Mouse (Mus musculus): ENCODE results near the gene Gm15517.
"Not testable (repeated sequence)": the region's sequence is repeated elsewhere in the genome, so short reads cannot be mapped to it uniquely, and the experiment has no call there.

Gm15517 gene

GRCm38 (mm10) chr7:44261147-44261546 is at the start of gene Gm15517:
Gm15517 (plus strand) TSS chr7:44261447.
- DNase-seq (ENCODE audit: low spot score in 2 of 2) = no peak

- DNase-seq (ENCODE audit: low spot score in 2 of 2) = no peak
These were observed 45.6 kb upstream of the Gm15517 start, which contains the start of gene Klk1b5 for GRCm38 (mm10) chr7:44215645-44216044. Klk1b5 (plus strand) TSS chr7:44215945.

- DNase-seq (ENCODE audit: low spot score in 2 of 2) = not testable (repeated sequence)
These were observed 39.6 kb upstream of the Gm15517 start for GRCm38 (mm10) chr7:44221601-44222000.

- DNase-seq (ENCODE audit: low spot score in 2 of 2) = not testable (repeated sequence)
These were observed 38.9 kb upstream of the Gm15517 start for GRCm38 (mm10) chr7:44222335-44222734.

GRCm38 (mm10) chr7:44225076-44225475 is 36.2 kb upstream of the Gm15517 start, which contains the start of gene Klk1:
Klk1 (plus strand) TSS chr7:44225360.
- no peak for DNase-seq (ENCODE audit: low spot score in 2 of 2)

- DNase-seq (ENCODE audit: low spot score in 2 of 2) = no peak
These were observed 25.3 kb upstream of the Gm15517 start, which contains the start of gene Gm36864 for GRCm38 (mm10) chr7:44235909-44236308. Gm36864 (plus strand) TSS chr7:44236177.

- DNase-seq (ENCODE audit: low spot score in 2 of 2) = no peak
These were observed 21.3 kb upstream of the Gm15517 start for GRCm38 (mm10) chr7:44239913-44240312.

- DNase-seq (ENCODE audit: low spot score in 2 of 2) = no peak
These were observed 20.5 kb upstream of the Gm15517 start for GRCm38 (mm10) chr7:44240712-44241111.

- no peak for DNase-seq (ENCODE audit: low spot score in 2 of 2)
These were observed 20.1 kb upstream of the Gm15517 start for GRCm38 (mm10) chr7:44241163-44241562.

- no peak for DNase-seq (ENCODE audit: low spot score in 2 of 2)
These were observed 17.2 kb upstream of the Gm15517 start for GRCm38 (mm10) chr7:44244080-44244479.

GRCm38 (mm10) chr7:44246055-44246983 is 14.9 kb upstream of the Gm15517 start, which contains the start of the genes 1700028J19Rik and 2410002F23Rik:
1700028J19Rik (minus strand) TSS chr7:44246695.
2410002F23Rik (plus strand) TSS chr7:44246722.
- peak; percentile 86 to 88 for DNase-seq (ENCODE audit: low spot score in 2 of 2)

GRCm38 (mm10) chr7:44246984-44247470 is 14.2 kb upstream of the Gm15517 start:
- DNase-seq (ENCODE audit: low spot score in 2 of 2) = peak in 1 of 2 experiments; percentile 67

GRCm38 (mm10) chr7:44247971-44248370 is 13.3 kb upstream of the Gm15517 start:
- DNase-seq (ENCODE audit: low spot score in 2 of 2) = no peak

- no peak for DNase-seq (ENCODE audit: low spot score in 2 of 2)
These were observed 12.0 kb upstream of the Gm15517 start for GRCm38 (mm10) chr7:44249248-44249647.

- DNase-seq (ENCODE audit: low spot score in 2 of 2) = not testable (repeated sequence)
These were observed 10.4 kb upstream of the Gm15517 start for GRCm38 (mm10) chr7:44250732-44251275.

GRCm38 (mm10) chr7:44253023-44253616 is 8.1 kb upstream of the Gm15517 start:
- DNase-seq (ENCODE audit: low spot score in 2 of 2) = no peak

GRCm38 (mm10) chr7:44254930-44255329 is 6.3 kb upstream of the Gm15517 start:
- no peak for DNase-seq (ENCODE audit: low spot score in 2 of 2)

GRCm38 (mm10) chr7:44257278-44257677 is 4.0 kb upstream of the Gm15517 start, which contains the start of gene Acp4:
Acp4 (minus strand) TSS chr7:44257378.
- no peak for DNase-seq (ENCODE audit: low spot score in 2 of 2)

- DNase-seq (ENCODE audit: low spot score in 2 of 2) = no peak
These were observed 837 bp upstream of the Gm15517 start for GRCm38 (mm10) chr7:44260410-44260809.

GRCm38 (mm10) chr7:44262791-44263643 is 1.8 kb downstream of the Gm15517 start:
- peak; percentile 89 to 97 for DNase-seq (ENCODE audit: low spot score in 2 of 2)

GRCm38 (mm10) chr7:44268117-44268516 is 6.9 kb downstream of the Gm15517 start:
- DNase-seq (ENCODE audit: low spot score in 2 of 2) = no peak

All from frontal cortex, postnatal 14 days (tissue).